Mouse (Mus musculus): Measurements from ENCODE around the gene Ank. TPM values are rescaled to one million over a fixed set of nuclear protein-coding genes. Genes with fewer than 3 reads are reported as not detected.

Gene Ank
- total RNA-seq, 2 experiments from 2014 or later, result 173 to 186 TPM

Small RNA genes lying within 50 kb of the gene (microRNA-seq; reads per million reads assigned to microRNA genes)
- 4.6 reads per million, percentile 14 among the genes with 10 or more reads in this experiment for gene Mir7117

Other genes with a start within 250 kb of the Ank start
- 10 to 100 TPM; 20.5 to 25.8 TPM for gene Otulin, start 164.0 kb downstream of the Ank start, total RNA-seq (2021)
- 10 to 100 TPM; 28.3 to 29.5 TPM for gene Otulinl, start 214.9 kb downstream of the Ank start, total RNA-seq (2021)

All from left cerebral cortex, postnatal 36 days (tissue).